Mouse (Mus musculus) thymus, adult 18-20 months (tissue): Measurements from ENCODE around the gene Ace3.

ENCODE experiments used
- DNase-seq, 2 experiments: peaks; one replicate each; pipeline ENCODE4 v3.0.0; 2022; ENCODE audit warnings: mixed read lengths in 2 of 2

Gene Ace3

DNA sequence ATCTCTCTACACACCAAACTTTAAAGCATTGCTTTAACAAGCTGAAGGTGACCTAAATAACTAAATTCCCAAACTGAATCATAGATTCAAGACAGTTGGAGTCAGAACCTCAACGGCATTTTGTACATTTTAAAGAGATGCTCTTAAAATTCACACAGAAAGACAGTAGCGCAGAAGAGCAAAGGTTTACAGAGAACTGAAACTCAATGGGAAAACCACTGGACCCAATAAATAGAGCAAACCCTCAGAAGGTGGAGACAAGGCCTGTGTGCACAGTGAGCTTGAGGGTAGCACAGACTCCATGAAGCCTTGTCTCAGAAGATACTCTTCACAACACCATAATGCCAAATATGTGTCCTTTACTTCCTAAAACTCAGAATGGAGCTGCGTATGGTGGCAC is 51.3 kb downstream of the Ace3 start:
- DNase-seq: no peak

DNA sequence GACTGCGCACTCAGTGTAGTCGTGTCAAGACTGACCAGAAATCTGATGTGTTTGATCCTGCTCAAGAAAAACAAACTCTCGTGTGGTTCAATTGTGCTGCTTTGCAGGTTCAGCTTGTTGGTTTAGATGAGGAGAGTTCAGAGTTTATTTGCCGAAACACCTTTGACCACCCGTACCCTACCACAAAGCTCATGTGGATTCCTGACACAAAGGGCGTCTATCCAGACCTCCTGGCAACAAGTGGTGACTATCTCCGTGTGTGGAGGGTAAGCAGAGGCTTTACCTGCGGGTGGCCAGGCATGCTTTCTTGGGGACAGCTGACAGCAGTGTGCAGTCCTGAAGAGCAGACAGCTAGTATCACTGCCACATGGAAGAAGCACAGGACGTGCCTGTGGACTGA is 52.1 kb downstream of the Ace3 start:
- DNase-seq: no peak

DNA sequence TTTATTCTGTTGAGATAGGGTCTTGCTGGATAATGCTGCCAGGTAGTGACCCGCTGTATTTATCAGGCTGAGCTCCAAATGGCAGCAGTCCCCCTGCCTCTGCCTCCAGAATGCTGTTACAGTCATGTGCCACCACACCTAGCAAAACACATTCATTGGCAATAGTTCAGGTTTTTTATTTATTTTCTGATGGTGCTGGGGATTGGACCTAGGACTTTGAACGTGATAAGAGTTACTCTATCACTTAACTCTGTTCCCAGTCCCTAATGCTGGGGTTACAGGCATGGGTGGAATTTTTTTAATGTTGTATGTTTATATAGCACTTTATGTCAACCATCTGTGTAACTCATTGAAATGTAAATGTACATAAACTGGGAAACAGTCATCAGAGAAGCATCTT is 59.4 kb downstream of the Ace3 start:
- no peak for DNase-seq

DNA sequence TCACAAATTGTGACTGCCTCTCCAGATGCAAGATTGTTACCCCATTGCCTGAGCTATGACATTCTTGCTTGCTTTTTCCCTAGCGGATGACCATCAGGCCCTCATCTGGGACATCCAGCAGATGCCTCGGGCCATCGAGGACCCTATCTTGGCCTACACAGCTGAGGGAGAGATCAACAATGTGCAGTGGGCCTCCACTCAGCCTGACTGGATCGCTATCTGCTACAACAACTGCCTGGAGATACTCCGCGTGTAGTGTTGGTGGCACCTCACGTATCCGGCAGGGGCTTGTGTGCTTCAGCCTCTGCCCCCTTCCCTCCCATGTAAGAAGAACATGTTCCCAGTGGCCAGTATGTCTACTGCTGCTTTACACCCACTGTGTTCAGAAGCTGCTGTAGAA is 60.1 kb downstream of the Ace3 start:
- DNase-seq: no peak
